Mouse (Mus musculus) midbrain, embryonic 15.5 days (tissue): ENCODE measurements around the gene Flcn. TPM values are rescaled to one million over a fixed set of nuclear protein-coding genes. Genes with fewer than 3 reads are reported as not detected.

Experiments used
- ATAC-seq: fragments of 200-750 bp; cut with Nextera tagmentation; replicated peaks from 2 replicates; pipeline ENCODE4 v1.8.0; 2017; ENCODE audit warnings: moderate TSS enrichment
- H3K27ac ChIP-seq: fragments of 300-500 bp; sonication (generic); 2 replicates; pipeline ENCODE4 v1.5.1; 2015; ENCODE audit warnings: mild to moderate bottlenecking, inconsistent platforms
- H3K27me3 ChIP-seq: fragments of 300-500 bp; sonication (generic); replicated peaks from 2 replicates; pipeline ENCODE4 v1.6.1; 2015; ENCODE audit warnings: inconsistent platforms
- H3K36me3 ChIP-seq: fragments of 300-500 bp; sonication (generic); replicated peaks from 2 replicates; pipeline ENCODE4 v1.6.1; 2015; ENCODE audit warnings: inconsistent platforms
- H3K4me1 ChIP-seq: fragments of 300-500 bp; sonication (generic); 2 replicates; pipeline ENCODE4 v1.6.1; 2015; ENCODE audit warnings: inconsistent platforms
- H3K4me2 ChIP-seq: fragments of 300-500 bp; sonication (generic); 2 replicates; pipeline ENCODE4 v1.6.1; 2015; ENCODE audit warnings: inconsistent platforms, mild to moderate bottlenecking, moderate library complexity
- H3K4me3 ChIP-seq: fragments of 300-500 bp; sonication (generic); 2 replicates; pipeline ENCODE4 v1.5.1; 2015; ENCODE audit warnings: mild to moderate bottlenecking, inconsistent platforms
- H3K9ac ChIP-seq: fragments of 300-500 bp; sonication (generic); 2 replicates; pipeline ENCODE4 v1.6.1; 2015; ENCODE audit warnings: mild to moderate bottlenecking, inconsistent platforms
- H3K9me3 ChIP-seq: fragments of 300-500 bp; sonication (generic); 2 replicates; pipeline ENCODE4 v1.6.1; 2016; ENCODE audit warnings: inconsistent platforms
- WGBS: fragments of 180-500 bp; shearing (Covaris S2); methylation state at CpG from one replicate; pipeline ENCODE4 v1.1.7; 2015; ENCODE audit warnings: mixed read lengths; 5-methylcytosine and 5-hydroxymethylcytosine counted together
- polyA plus RNA-seq: library from polyadenylated mRNA; unstranded; fragments of >200 nt; fragmentation: Nextera tagmentation; extraction: Ambion mirVana; gene quantifications from 2 replicates; pipeline ENCODE4 v1.2.1, GENCODE M21; 2015

Flcn gene
- polyA plus RNA-seq, 1 experiment from 2014 or later = 48.5 TPM

GRCm38 (mm10) chr11:59778181-59778873 is 31.5 kb downstream of the Flcn start:
- H3K27ac ChIP-seq = no peak overlapping the region
- peaks cover 38% of the 10 kb centered on the region for H3K36me3 ChIP-seq
- no peak overlapping the region for H3K9ac ChIP-seq
- WGBS = 54% methylated on average over 9 of the region's 9 CpGs
- no peaks in the 10 kb centered on the region for H3K4me1 ChIP-seq
- H3K27me3 ChIP-seq = no peaks in the 10 kb centered on the region
- no peak overlapping the region for H3K4me3 ChIP-seq
- H3K9me3 ChIP-seq = no peaks in the 10 kb centered on the region
- no peak overlapping the region for H3K4me2 ChIP-seq
- 0 out of 2 replicates have a peak, but pooled peaks have one; percentile 17 for ATAC-seq

- no peak overlapping the region for H3K27ac ChIP-seq
- H3K36me3 ChIP-seq = peaks cover 46% of the 10 kb centered on the region
- no peak overlapping the region for H3K4me3 ChIP-seq
- H3K9me3 ChIP-seq = no peaks in the 10 kb centered on the region
- H3K4me1 ChIP-seq = no peaks in the 10 kb centered on the region
- H3K27me3 ChIP-seq = no peaks in the 10 kb centered on the region
- no peak for ATAC-seq
- no peak overlapping the region for H3K9ac ChIP-seq
- H3K4me2 ChIP-seq = no peak overlapping the region
- 92% methylated on average over 5 of the region's 5 CpGs for WGBS
Observed at GRCm38 (mm10) chr11:59777259-59777658, 32.6 kb downstream of the Flcn start.

GRCm38 (mm10) chr11:59775435-59776148 is 34.2 kb downstream of the Flcn start:
- Histone ChIP-seq H3K4me3 (no peak overlapping the region), H3K9ac (no peak overlapping the region), H3K27ac (no peak overlapping the region), H3K4me2 (no peak overlapping the region), H3K27me3 (no peaks in the 10 kb centered on the region), H3K9me3 (no peaks in the 10 kb centered on the region), H3K36me3 (peaks cover 62% of the 10 kb centered on the region), H3K4me1 (no peaks in the 10 kb centered on the region)
- ATAC-seq = no peak
- WGBS = 71% methylated on average over 13 of the region's 13 CpGs

- Histone ChIP-seq H3K9ac (no peak overlapping the region), H3K4me2 (no peak overlapping the region), H3K9me3 (no peaks in the 10 kb centered on the region), H3K27me3 (no peaks in the 10 kb centered on the region), H3K4me3 (no peak overlapping the region), H3K27ac (no peak overlapping the region), H3K36me3 (peaks cover 69% of the 10 kb centered on the region), H3K4me1 (no peaks in the 10 kb centered on the region)
- WGBS = 92% methylated on average over 4 of the region's 4 CpGs
- ATAC-seq = no peak
Observed at GRCm38 (mm10) chr11:59774522-59774921, 35.3 kb downstream of the Flcn start.

- no peak for ATAC-seq
- Histone ChIP-seq H3K4me1 (no peaks in the 10 kb centered on the region), H3K9ac (no peak overlapping the region), H3K27me3 (no peaks in the 10 kb centered on the region), H3K27ac (no peak overlapping the region), H3K4me2 (no peak overlapping the region), H3K4me3 (no peak overlapping the region), H3K36me3 (peaks cover 73% of the 10 kb centered on the region), H3K9me3 (no peaks in the 10 kb centered on the region)
- 94% methylated on average over 4 of the region's 4 CpGs for WGBS
Observed at GRCm38 (mm10) chr11:59772902-59773301, 36.9 kb downstream of the Flcn start.

- H3K27ac ChIP-seq = no peak overlapping the region
- no peak overlapping the region for H3K4me3 ChIP-seq
- no peaks in the 10 kb centered on the region for H3K4me1 ChIP-seq
- 94% methylated on average over 2 of the region's 2 CpGs for WGBS
- H3K36me3 ChIP-seq = peaks cover 74% of the 10 kb centered on the region
- H3K9me3 ChIP-seq = no peaks in the 10 kb centered on the region
- no peak overlapping the region for H3K4me2 ChIP-seq
- ATAC-seq = no peak
- H3K9ac ChIP-seq = no peak overlapping the region
- no peaks in the 10 kb centered on the region for H3K27me3 ChIP-seq
Observed at GRCm38 (mm10) chr11:59772291-59772690, 37.5 kb downstream of the Flcn start.

GRCm38 (mm10) chr11:59770753-59771152 is 39.1 kb downstream of the Flcn start:
- no peak overlapping the region for H3K4me2 ChIP-seq
- 78% methylated on average over 7 of the region's 7 CpGs for WGBS
- no peaks in the 10 kb centered on the region for H3K9me3 ChIP-seq
- no peaks in the 10 kb centered on the region for H3K27me3 ChIP-seq
- peaks cover 74% of the 10 kb centered on the region for H3K36me3 ChIP-seq
- H3K4me3 ChIP-seq = no peak overlapping the region
- no peak overlapping the region for H3K27ac ChIP-seq
- ATAC-seq = no peak
- no peaks in the 10 kb centered on the region for H3K4me1 ChIP-seq
- no peak overlapping the region for H3K9ac ChIP-seq

GRCm38 (mm10) chr11:59769738-59770137 is 40.1 kb downstream of the Flcn start:
- Histone ChIP-seq H3K4me2 (no peak overlapping the region), H3K4me1 (no peaks in the 10 kb centered on the region), H3K4me3 (no peak overlapping the region), H3K9me3 (no peaks in the 10 kb centered on the region), H3K9ac (no peak overlapping the region), H3K36me3 (peaks cover 70% of the 10 kb centered on the region), H3K27me3 (no peaks in the 10 kb centered on the region), H3K27ac (no peak overlapping the region)
- WGBS = 83% methylated on average over 6 of the region's 6 CpGs
- no peak for ATAC-seq

- H3K27ac ChIP-seq = no peak overlapping the region
- no peak overlapping the region for H3K4me2 ChIP-seq
- ATAC-seq = no peak
- no peaks in the 10 kb centered on the region for H3K27me3 ChIP-seq
- no peaks in the 10 kb centered on the region for H3K9me3 ChIP-seq
- no peak overlapping the region for H3K9ac ChIP-seq
- no peaks in the 10 kb centered on the region for H3K4me1 ChIP-seq
- 98% methylated on average over 2 of the region's 2 CpGs for WGBS
- H3K4me3 ChIP-seq = no peak overlapping the region
- peaks cover 70% of the 10 kb centered on the region for H3K36me3 ChIP-seq
Observed at GRCm38 (mm10) chr11:59769307-59769706, 40.5 kb downstream of the Flcn start.

GRCm38 (mm10) chr11:59760796-59761195 is 49.0 kb downstream of the Flcn start:
- Histone ChIP-seq H3K27ac (no peak overlapping the region), H3K4me1 (no peaks in the 10 kb centered on the region), H3K27me3 (no peaks in the 10 kb centered on the region), H3K9ac (no peak overlapping the region), H3K4me3 (no peak overlapping the region), H3K36me3 (peaks cover 59% of the 10 kb centered on the region), H3K4me2 (no peak overlapping the region), H3K9me3 (no peaks in the 10 kb centered on the region)
- no peak for ATAC-seq
- WGBS = 99% methylated on average over 6 of the region's 6 CpGs

- no peak for ATAC-seq
- H3K36me3 ChIP-seq = peaks cover 69% of the 10 kb centered on the region
- 0 out of 2 replicates have a peak overlapping the region, but pooled peaks have one; percentile 34 for H3K27ac ChIP-seq
Observed at GRCm38 (mm10) chr11:59759626-59760025, 50.2 kb downstream of the Flcn start.

GRCm38 (mm10) chr11:59759178-59759577 is 50.6 kb downstream of the Flcn start:
- H3K9ac ChIP-seq = no peak overlapping the region
- H3K4me3 ChIP-seq = no peak overlapping the region
- H3K27ac ChIP-seq = peak overlapping the region; percentile 41
- H3K9me3 ChIP-seq = no peaks in the 10 kb centered on the region
- no peak for ATAC-seq
- no peaks in the 10 kb centered on the region for H3K4me1 ChIP-seq
- H3K36me3 ChIP-seq = peaks cover 67% of the 10 kb centered on the region
- H3K27me3 ChIP-seq = no peaks in the 10 kb centered on the region
- H3K4me2 ChIP-seq = no peak overlapping the region
- WGBS = 69% methylated on average over 4 of the region's 4 CpGs

More at GRCm38 (mm10) chr11:59759626-59760025, 50.2 kb downstream of the Flcn start:
- H3K9ac ChIP-seq = no peak overlapping the region
- 86% methylated on average over 2 of the region's 2 CpGs for WGBS
- no peak overlapping the region for H3K4me2 ChIP-seq
- no peaks in the 10 kb centered on the region for H3K27me3 ChIP-seq
- H3K9me3 ChIP-seq = no peaks in the 10 kb centered on the region
- no peaks in the 10 kb centered on the region for H3K4me1 ChIP-seq
- H3K4me3 ChIP-seq = no peak overlapping the region
